Mouse (Mus musculus): Measurements from ENCODE around the gene Rpusd1.

- TF ChIP-seq CTCF (conservative IDR thresholded peaks at IDR 0.05 in 1 of 2, IDR thresholded peaks at IDR 0.05 in 1 of 2; ENCODE audit: low read depth in 2 of 2, low read length in 2 of 2) = no peak
- no peak for TF ChIP-seq SMC3 (IDR thresholded peaks at IDR 0.05; ENCODE audit: low read depth, low read length)
- TF ChIP-seq RAD21 (IDR thresholded peaks at IDR 0.05; ENCODE audit: low read depth, low read length) = no peak
- TF ChIP-seq JUN (IDR thresholded peaks at IDR 0.05; ENCODE audit: insufficient read depth, low read depth, low read length) = no peak
- no peak for TF ChIP-seq ELF1 (IDR thresholded peaks at IDR 0.05; ENCODE audit: low read depth, low read length)
- no peak for TF ChIP-seq POLR2A (IDR thresholded peaks at IDR 0.05; ENCODE audit: low read depth, low read length)
- TF ChIP-seq EP300 (IDR thresholded peaks at IDR 0.05; ENCODE audit: low read length) = no peak
Measured at GRCm38 (mm10) chr17:25735745-25736144, 8.3 kb downstream of the Rpusd1 start, which contains the start of gene Mslnl.

Measured in CH12.LX (cell line).